Mouse (Mus musculus) megakaryocyte-erythroid progenitor cell, adult 5-6 weeks (primary cell): ENCODE measurements around the gene Mtch1. TPM values are rescaled to one million over a fixed set of nuclear protein-coding genes. Genes with fewer than 3 reads are reported as not detected.
"Not testable (repeated sequence)": the region's sequence is repeated elsewhere in the genome, so short reads cannot be mapped to it uniquely, and the experiment has no call there.

Experiments used
- ATAC-seq: replicated peaks from 2 replicates; pipeline ENCODE4 v1.8.0; 2016; ENCODE audit warnings: mild to moderate bottlenecking, inconsistent platforms; ENCODE audit not compliant: severe bottlenecking, poor library complexity, low FRiP score, low TSS enrichment
- total RNA-seq, 2 experiments: library from RNA; stranded (forward) in 1 of 2; stranded (reverse) in 1 of 2; fragments of 200-1000, 215-1000 nt in 1 of 2; fragments of >200 nt in 1 of 2; fragmentation: Nextera tagmentation in 1 of 2; gene quantifications; 2 replicates each; pipeline ENCODE4 v1.2.3; 2014 to 2017

The Mtch1 gene
- total RNA-seq, 2 experiments from 2014 or later, result 31.9 to 86.6 TPM

GRCm38 (mm10) chr17:29365105-29365621, 17.4 kb upstream of the Mtch1 start:
- ATAC-seq, result no peak

DNA sequence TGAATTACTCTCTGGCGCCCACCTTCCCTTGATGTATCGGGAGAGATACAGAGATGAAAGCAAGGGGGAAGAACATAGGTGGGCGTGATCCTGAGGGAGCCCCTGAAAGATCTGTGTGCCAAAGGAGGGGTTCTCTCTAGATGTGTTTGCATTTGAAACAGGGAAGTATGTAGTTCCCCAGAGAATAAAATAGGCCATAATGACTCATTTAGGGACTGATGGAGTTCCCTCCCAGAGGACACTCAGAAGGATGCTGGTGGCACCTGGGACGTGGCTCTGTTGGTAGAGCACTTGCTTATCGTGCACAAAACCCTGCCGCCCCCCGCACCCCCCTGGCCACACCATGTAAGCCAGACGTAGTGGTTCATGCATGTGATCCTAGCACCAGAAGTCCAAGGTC, 15.4 kb upstream of the Mtch1 start:
- no peak for ATAC-seq

DNA sequence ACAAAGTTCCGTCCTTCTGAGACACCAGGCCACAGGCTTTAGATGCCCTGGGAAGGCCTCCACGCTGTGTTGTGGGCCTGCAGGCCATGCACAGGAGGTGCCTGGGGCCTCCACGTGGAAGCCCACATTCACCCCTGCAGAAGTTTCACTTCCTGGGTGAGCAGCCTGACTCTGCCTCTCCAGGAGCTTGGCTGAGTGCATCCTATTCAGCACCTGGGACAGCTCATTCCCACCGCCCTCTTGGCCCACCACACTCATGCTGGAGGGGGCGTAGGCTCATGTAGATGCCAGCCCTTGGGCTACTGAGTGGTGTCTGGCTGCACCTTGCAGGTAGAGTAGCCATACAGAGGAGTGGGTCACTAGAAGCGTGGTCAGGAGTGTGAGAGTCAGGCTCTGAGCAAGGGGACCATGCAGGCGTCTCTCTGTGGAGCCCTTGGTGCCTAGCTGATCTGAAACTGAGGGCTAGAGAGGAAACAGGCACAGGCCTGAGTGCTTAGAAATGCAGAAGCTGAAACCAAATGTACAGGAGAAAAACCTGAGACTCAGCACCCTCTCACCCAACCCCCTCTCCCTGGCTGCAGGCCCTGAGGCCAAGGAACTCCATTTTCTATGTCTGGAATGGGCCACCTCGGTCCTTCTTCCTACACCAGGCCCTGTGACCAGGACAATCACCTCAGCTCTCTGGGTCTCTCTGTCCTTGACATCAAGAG, 14.4 kb upstream of the Mtch1 start:
- peak; percentile 47 for ATAC-seq

- peak; percentile 46 for ATAC-seq
These were observed 13.1 kb upstream of the Mtch1 start, which contains the start of gene Fgd2 for GRCm38 (mm10) chr17:29360761-29361221. TSS of gene Fgd2 (plus strand) at chr17:29360914.

- no peak for ATAC-seq
These were observed 11.2 kb upstream of the Mtch1 start for GRCm38 (mm10) chr17:29358928-29359327.

DNA sequence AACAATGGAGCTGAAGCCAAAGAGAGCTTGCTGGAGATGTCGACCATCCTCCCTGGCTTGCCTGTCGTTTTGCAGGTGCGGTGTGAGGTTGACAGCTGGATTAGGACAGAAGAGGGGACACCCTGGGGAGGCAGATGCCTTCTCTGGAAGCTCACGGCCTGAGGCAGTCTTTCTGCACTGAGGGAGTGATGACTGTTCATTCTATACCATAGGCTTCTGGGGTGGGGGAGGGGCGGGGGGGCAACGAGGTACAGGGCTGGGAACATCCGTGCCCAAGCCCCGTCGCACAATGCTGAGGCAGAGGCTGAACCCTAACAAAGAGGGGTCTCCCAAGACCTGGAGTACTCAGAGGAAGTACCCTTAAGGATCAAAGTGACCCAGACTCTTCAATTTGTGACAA, 9.1 kb upstream of the Mtch1 start:
- ATAC-seq, result no peak

DNA sequence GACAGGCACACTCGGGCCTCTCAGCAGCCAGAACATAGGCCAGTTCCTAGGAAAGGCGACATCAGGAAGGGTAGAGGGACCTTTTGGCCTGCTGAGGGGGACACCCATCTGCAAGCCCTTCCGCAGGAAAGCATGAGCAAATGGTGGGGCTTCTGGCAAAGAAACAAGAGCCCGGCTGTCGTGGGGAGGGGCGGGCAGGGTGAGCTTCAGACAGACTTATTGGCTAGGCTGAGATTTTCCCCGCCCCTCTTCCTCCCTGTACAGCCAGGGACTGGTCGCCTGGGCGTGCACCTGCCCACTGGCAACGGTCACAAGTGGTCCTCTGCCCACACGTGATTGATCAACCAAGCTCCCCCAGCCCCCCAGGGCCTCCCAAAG, 8.7 kb upstream of the Mtch1 start:
- no peak for ATAC-seq

GRCm38 (mm10) chr17:29355841-29356478, 8.2 kb upstream of the Mtch1 start:
- no peak for ATAC-seq

DNA sequence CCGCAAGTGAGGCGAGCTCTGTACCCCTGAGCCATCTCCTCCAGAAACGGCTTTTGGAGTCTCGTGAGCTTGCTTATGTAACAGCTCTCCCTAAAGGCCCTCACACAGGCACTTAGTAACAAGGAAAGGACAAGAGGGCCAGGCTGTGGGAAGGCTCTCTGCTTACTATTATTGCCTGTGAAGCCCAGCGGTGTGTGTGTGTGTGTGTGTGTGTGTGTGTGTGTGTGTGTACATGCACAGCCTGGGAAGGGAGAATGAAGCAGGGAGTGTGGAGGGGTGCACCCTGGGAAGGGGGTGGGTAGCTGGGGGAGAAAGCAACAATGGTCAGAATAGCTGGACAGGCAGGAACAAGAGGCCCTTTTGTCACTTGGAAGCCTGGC, 7.7 kb upstream of the Mtch1 start:
- ATAC-seq, result no peak

GRCm38 (mm10) chr17:29351056-29351455, 3.3 kb upstream of the Mtch1 start:
- ATAC-seq, result not testable (repeated sequence)

DNA sequence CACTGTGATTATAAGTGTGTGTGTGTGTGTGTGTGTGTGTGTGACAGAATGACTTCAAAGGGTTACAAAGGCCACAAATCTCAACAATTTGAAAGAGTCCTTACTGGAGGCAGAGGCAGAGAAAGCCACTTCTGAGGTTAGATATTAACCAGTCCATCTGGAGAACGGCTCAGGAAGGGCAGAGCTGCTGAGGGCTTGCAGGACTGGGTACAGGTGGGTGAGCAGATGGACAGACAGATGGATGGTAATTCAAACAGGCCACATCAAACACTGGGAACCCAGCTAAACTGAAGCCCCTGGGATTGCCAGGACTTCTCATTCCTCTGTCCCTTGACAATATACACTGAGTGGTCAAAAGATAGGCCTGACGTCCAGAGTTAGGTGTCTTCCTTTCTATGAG, 1.3 kb upstream of the Mtch1 start:
- no peak for ATAC-seq

GRCm38 (mm10) chr17:29347126-29347644, 549 bp downstream of the Mtch1 start:
- no peak for ATAC-seq

DNA sequence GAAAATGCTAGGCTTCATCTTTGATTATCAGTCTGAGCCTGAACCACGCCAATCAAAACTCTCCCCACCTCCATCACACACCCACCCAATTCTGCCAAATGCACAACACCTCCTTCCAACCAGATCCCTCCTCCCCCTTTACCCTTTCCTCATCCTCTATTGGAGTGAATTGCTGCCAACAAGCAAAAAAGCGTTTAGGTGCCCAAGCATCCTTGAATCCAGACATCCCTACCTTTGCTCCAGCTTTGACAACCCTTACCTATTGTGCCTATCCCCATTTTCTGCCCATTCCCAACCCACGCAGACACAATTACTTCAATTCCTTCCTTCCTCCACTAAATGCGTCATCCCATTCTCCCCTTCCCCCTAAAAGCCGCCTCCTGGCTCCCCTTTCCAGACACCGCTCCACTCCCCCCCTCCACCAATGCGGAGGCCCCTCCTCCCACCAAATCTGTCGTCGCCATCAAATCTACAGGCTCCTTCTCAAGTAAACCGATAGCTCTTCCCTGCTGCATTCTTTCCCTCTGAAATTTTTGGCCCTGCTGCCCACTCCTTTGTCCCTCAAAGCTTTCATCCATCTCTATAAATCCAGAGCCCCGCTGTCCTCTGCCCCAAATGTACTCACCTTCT, 1.1 kb downstream of the Mtch1 start:
- no peak for ATAC-seq

- no peak for ATAC-seq
These were observed 2.5 kb downstream of the Mtch1 start for GRCm38 (mm10) chr17:29345272-29345671.

- no peak for ATAC-seq
These were observed 4.5 kb downstream of the Mtch1 start for GRCm38 (mm10) chr17:29343241-29343640.

DNA sequence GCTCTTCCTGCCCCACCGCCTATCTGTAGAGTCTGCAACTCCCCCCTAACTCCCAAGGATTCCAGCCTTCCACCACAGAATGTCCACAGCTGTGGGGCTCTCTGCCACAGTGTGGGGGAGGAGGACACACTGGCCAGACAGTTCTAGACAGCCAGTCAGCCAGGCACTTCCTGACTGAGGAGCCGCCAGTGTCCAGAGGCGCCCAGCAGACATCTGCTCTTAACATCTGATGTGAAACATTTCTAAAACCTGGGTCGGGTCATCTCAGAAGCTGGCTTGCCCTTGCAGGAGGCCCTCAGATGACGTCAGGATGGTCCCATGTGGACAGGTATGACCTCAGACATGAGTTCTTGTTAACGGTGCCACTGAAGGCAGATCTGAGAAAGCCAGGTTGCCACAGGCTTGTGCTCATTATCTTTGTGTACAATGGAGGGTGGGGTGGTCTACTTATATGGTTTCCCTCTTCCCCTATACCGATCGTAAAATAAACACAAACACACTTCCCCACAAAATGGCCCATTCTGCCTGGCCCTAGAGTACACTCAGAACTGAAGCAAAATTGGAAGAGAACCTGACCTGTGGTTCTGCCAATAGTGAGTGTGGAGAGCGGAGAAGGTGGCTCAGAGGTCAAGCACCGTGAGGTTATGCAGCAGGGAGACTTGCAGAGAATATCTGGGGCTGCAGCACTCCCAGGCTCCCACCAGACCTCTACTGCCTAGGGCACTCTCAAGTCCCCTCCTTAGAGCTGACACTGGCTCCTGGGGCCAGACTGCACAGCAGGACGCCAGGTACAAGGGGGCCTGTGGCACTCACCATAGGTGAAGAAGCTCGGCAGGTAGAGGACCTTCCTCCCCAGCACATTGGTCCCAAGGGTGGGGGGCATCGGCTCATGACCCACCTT, 5.5 kb downstream of the Mtch1 start:
- ATAC-seq, result no peak

- ATAC-seq, result peak; percentile 36; the same call in 1 of the 2 replicates
These were observed 6.1 kb downstream of the Mtch1 start for GRCm38 (mm10) chr17:29341591-29342003.

DNA sequence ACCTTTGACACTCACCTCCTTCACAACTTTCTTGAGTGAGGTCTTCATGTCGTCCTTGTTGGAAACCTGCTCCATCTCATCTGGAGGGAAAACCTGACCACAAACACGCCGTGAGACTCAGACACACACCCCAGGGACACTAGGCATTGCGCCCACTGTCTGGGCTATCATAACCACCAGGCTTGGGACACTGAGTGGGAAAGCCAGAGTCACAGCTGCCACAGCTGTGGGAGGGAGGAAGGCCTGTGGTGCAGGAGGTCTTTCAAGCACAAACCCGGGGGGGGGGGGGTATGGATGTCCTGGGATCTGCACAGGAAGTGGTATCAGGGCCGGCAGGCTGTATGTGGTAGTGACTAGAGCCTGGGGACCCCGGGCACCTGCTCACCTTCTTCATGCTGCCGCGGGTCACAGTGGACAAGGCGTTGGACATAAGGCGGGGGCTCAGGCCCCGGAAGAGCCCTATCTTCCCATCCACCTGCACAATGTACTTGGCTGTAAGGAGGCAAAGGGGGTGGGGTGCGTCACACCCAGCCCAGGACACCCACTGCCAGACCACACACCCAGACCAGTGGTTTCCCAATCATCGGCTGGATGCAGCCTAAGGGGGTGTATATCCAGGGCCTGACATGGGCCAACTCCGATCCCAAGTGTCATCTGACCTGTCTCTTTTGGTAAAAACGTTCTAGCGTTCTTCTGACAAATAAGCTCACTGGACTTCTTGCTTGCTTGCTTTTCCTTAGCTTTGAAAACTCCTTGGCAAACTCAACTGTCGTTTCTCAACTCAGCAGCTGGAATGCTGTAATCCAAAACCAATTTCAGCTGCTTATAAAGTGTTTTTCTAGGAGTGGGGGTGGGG, 7.1 kb downstream of the Mtch1 start:
- no peak for ATAC-seq
